Mouse (Mus musculus) intestine, postnatal 0 days (tissue): Measurements from ENCODE around the gene Mapkapk5. TPM values are rescaled to one million over a fixed set of nuclear protein-coding genes. Genes with fewer than 3 reads are reported as not detected.

ENCODE experiments used
- ATAC-seq: fragments of 200-750 bp; cut with Nextera tagmentation; 2 replicates; pipeline ENCODE4 v1.8.0; 2017; ENCODE audit warnings: mild to moderate bottlenecking, moderate TSS enrichment, moderate library complexity
- H3K27ac ChIP-seq: fragments of 300-500 bp; sonication (generic); 2 replicates; pipeline ENCODE4 v1.5.1; 2014; ENCODE audit warnings: mild to moderate bottlenecking, low read depth, low read length, moderate library complexity
- H3K27me3 ChIP-seq: fragments of 300-500 bp; sonication (generic); replicated peaks from 2 replicates; pipeline ENCODE4 v1.6.1; 2014; ENCODE audit warnings: low read length, mixed read lengths; ENCODE audit not compliant: control insufficient read depth, insufficient read depth
- H3K36me3 ChIP-seq: fragments of 300-500 bp; sonication (generic); 2 replicates; pipeline ENCODE4 v1.6.1; 2014; ENCODE audit warnings: mild to moderate bottlenecking, moderate library complexity; ENCODE audit not compliant: control insufficient read depth, insufficient read depth
- H3K4me1 ChIP-seq: fragments of 300-500 bp; sonication (generic); replicated peaks from 2 replicates; pipeline ENCODE4 v1.6.1; 2014; ENCODE audit warnings: antibody characterized with exemption, low read length, mixed read lengths; ENCODE audit not compliant: control insufficient read depth, insufficient read depth
- H3K4me2 ChIP-seq: fragments of 300-500 bp; sonication (generic); replicated peaks from 2 replicates; pipeline ENCODE4 v1.6.1; 2014; ENCODE audit warnings: low read depth, mild to moderate bottlenecking, moderate library complexity
- H3K4me3 ChIP-seq: fragments of 300-500 bp; sonication (generic); 2 replicates; pipeline ENCODE4 v1.5.1; 2014; ENCODE audit warnings: low read depth, low read length
- H3K9ac ChIP-seq: fragments of 300-500 bp; sonication (generic); 2 replicates; pipeline ENCODE4 v1.6.1; 2014; ENCODE audit warnings: mild to moderate bottlenecking, low read depth, low read length
- H3K9me3 ChIP-seq: fragments of 300-500 bp; sonication (generic); 2 replicates; pipeline ENCODE4 v1.6.1; 2016; ENCODE audit warnings: mixed run types; ENCODE audit not compliant: control insufficient read depth
- CTCF ChIP-seq: sonication (generic); IDR thresholded peaks from 2 replicates; pipeline ENCODE4 v1.5.1; 2016; ENCODE audit warnings: low read depth, mild to moderate bottlenecking, control low read depth, antibody characterized with exemption, moderate library complexity
- WGBS: fragments of 180-500 bp; shearing (Covaris S2); extraction: QIAGEN DNeasy Blood & Tissue Kit; methylation state at CpG from one replicate; pipeline ENCODE4 v1.1.7; 2014; 5-methylcytosine and 5-hydroxymethylcytosine counted together
- polyA plus RNA-seq: library from polyadenylated mRNA; unstranded; fragments of >200 nt; fragmentation: Nextera tagmentation; extraction: Ambion mirVana; gene quantifications from 2 replicates; pipeline ENCODE4 v1.2.1, GENCODE M21; 2015

The Mapkapk5 gene
- polyA plus RNA-seq, 1 experiment from 2014 or later, result 36.7 TPM

DNA sequence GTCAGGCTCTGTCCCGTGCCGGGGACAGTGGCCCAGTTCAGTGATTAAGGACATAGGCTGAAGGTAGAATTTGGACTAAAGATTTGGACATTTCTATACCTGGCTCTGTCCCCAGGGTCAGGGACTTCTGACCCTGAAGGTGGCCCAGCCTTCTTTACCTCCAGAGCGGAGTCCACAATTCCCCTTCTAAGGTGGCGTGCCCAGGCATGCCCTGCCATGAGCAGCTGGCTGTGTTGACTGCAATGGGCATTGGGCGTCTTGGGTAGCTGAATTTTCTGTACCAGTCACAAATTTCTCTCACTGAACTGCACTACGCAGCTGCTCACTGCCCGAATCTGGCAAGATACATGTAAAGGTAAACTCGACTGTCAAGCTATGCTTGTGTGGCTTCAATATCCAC lies 36.2 kb upstream of the Mapkapk5 start:
- H3K4me2 ChIP-seq, result no peak overlapping the region
- H3K27ac ChIP-seq, result no peak overlapping the region
- H3K27me3 ChIP-seq, result no peaks in the 10 kb centered on the region
- H3K36me3 ChIP-seq, result peaks cover 30% of the 10 kb centered on the region
- ATAC-seq, result no peak
- H3K9me3 ChIP-seq, result no peaks in the 10 kb centered on the region
- no peak for TF ChIP-seq CTCF
- WGBS, result 96% methylated on average over 8 of the region's 8 CpGs
- no peak overlapping the region for H3K4me3 ChIP-seq
- 0 out of 2 replicates have a peak, but pooled peaks cover 3% of the 10 kb centered on the region for H3K4me1 ChIP-seq
- no peak overlapping the region for H3K9ac ChIP-seq

DNA sequence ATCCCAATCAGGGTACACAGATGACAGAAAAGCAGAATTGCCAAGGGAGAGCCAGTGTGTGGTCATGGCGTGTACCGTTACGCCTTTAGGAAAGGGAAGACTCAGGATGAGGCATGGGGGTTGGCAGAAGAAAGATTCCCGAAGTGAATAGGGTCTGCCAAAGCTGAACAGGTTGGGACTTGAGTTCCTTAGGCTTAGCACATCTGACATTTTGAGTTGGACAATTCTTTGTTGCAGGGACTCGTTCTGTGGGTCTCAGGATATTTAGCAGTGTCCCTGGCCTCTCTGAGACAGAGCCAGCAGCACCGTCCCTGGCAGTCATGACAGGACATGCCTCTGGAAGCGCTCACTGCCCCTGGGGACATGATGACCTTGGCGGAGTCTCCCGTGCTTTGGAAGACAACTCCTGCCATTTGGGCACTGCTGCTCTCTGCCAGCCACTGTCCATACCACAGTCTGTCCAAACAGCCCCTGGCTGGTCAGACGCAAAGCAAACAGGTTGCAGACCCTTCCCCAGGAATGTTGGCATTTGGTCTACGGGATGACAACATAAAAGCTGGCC lies 31.3 kb upstream of the Mapkapk5 start:
- Histone ChIP-seq H3K27ac (no peak overlapping the region), H3K4me2 (no peak overlapping the region), H3K36me3 (peaks cover 75% of the 10 kb centered on the region), H3K9ac (no peak overlapping the region), H3K9me3 (no peaks in the 10 kb centered on the region), H3K27me3 (no peaks in the 10 kb centered on the region), H3K4me3 (no peak overlapping the region), H3K4me1 (no peaks in the 10 kb centered on the region)
- 84% methylated on average over 11 of the region's 11 CpGs for WGBS
- no peak for ATAC-seq
- TF ChIP-seq CTCF, result no peak

DNA sequence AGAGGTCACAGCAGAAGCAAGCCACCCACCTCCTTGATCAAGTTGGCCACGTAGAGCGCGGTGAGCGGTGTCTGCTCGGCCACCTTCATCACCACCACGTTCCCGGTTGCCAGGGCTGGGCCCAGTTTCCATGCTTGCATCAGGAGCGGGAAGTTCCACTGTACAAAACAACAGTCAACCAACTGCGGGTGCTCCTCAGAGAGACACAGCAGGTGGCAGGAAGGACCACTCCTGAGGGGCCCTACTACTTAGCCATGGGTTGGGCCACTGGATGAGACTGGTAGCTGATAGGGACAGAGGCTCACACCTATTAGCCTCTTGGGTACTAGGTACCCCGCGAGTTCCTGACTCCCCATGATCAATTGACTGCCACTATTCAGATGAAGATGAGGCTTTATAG lies 30.2 kb upstream of the Mapkapk5 start:
- TF ChIP-seq CTCF, result no peak
- Histone ChIP-seq H3K9ac (no peak overlapping the region), H3K4me2 (no peak overlapping the region), H3K27me3 (no peaks in the 10 kb centered on the region), H3K4me1 (no peaks in the 10 kb centered on the region), H3K36me3 (peaks cover 86% of the 10 kb centered on the region), H3K27ac (no peak overlapping the region), H3K9me3 (no peaks in the 10 kb centered on the region), H3K4me3 (no peak overlapping the region)
- 96% methylated on average over 11 of the region's 11 CpGs for WGBS
- no peak for ATAC-seq

DNA sequence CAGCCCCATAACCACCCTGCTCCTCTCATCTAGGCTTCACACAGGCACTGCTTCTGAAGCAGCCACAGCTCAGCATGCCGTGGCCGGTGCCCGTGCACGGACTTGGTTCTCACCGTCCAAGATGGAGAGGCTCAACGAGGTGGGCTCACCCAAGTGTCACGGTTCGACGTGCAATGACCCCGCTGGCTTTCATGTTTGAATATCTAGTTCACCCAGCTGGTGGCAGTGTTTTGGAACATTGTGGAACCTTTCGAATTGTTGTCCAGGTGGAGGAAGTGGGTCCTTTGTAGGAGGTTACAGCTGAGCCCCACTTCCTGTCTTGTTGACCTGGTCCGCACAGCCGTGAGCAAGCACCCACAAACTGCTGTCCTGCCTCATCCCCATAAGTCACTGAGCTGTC lies 28.4 kb upstream of the Mapkapk5 start:
- H3K27me3 ChIP-seq, result no peaks in the 10 kb centered on the region
- H3K4me2 ChIP-seq, result no peak overlapping the region
- H3K9ac ChIP-seq, result no peak overlapping the region
- ATAC-seq, result no peak
- TF ChIP-seq CTCF, result no peak
- no peaks in the 10 kb centered on the region for H3K4me1 ChIP-seq
- H3K36me3 ChIP-seq, result peaks cover 81% of the 10 kb centered on the region
- H3K9me3 ChIP-seq, result no peaks in the 10 kb centered on the region
- H3K4me3 ChIP-seq, result no peak overlapping the region
- 91% methylated on average over 13 of the region's 13 CpGs for WGBS
- no peak overlapping the region for H3K27ac ChIP-seq

DNA sequence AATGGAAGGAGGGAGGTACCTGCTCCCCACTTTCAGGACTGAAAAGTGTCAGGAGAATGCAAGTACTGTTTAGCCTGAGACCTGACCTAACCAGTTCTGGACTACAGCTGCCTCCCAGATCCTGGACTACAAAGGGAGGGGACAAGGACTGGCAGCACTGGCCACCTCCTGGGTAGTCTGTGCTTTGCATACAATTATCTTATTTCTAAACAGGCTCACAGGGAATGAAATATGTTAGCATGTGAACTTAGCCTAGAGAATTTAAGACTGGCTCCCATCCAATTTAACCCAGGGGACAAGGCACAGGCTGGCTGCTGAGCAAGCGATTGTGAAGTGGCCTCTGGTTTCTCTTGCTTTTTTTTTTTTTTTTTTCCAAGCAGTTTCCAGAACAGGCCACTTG lies 25.1 kb upstream of the Mapkapk5 start:
- no peak overlapping the region for H3K9ac ChIP-seq
- no peak overlapping the region for H3K4me2 ChIP-seq
- no peaks in the 10 kb centered on the region for H3K4me1 ChIP-seq
- peaks cover 60% of the 10 kb centered on the region for H3K36me3 ChIP-seq
- no peaks in the 10 kb centered on the region for H3K9me3 ChIP-seq
- H3K4me3 ChIP-seq, result no peak overlapping the region
- H3K27me3 ChIP-seq, result no peaks in the 10 kb centered on the region
- no peak overlapping the region for H3K27ac ChIP-seq
- 52% methylated on average over 1 of the region's 1 CpGs for WGBS
- ATAC-seq, result no peak
- TF ChIP-seq CTCF, result no peak

DNA sequence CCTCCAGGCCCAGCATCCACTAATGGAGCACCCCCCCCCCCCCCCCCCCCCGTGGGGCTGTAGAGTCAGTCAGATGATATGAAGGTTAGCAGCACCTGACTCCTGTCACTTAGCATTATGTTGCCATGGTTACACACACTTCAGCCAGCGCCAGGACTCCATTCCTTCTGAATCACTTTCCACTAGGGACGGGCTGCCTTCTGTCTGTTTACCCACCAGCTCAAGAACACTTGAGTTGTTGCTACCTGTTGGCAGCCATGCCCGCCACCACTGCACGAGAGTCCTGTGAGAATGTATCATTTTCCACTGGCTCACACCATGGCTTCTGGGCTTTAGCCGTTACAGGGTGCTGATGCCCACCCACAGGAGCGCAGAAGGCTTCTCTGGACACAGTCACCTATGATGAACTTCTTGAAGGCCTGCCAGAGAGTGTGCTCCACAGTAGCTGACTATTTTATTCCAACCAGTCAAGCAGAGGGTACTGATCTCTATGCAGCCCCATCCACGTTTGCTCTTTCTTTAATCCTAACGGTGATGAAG lies 24.2 kb upstream of the Mapkapk5 start:
- Histone ChIP-seq H3K4me1 (0 out of 2 replicates have a peak, but pooled peaks cover 4% of the 10 kb centered on the region), H3K4me3 (no peak overlapping the region), H3K36me3 (peaks cover 52% of the 10 kb centered on the region), H3K27me3 (no peaks in the 10 kb centered on the region), H3K9ac (no peak overlapping the region), H3K4me2 (no peak overlapping the region), H3K27ac (no peak overlapping the region), H3K9me3 (no peaks in the 10 kb centered on the region)
- TF ChIP-seq CTCF, result no peak
- WGBS, result 73% methylated on average over 9 of the region's 9 CpGs
- no peak for ATAC-seq
